Mouse (Mus musculus): ENCODE measurements around the gene Ropn1. TPM values are rescaled to one million over a fixed set of nuclear protein-coding genes. Genes with fewer than 3 reads are reported as not detected.
"Not testable (repeated sequence)": the region's sequence is repeated elsewhere in the genome, so short reads cannot be mapped to it uniquely, and the experiment has no call there.

Ropn1 gene
- polyA plus RNA-seq, 1 experiment from 2014 or later: not detected

- Histone ChIP-seq H3K9ac (replicated peaks) (peak within 1 kb of the TSS; percentile 65), H3K4me1 (peaks cover 8% of the 10 kb centered on the region), H3K27ac (replicated peaks) (peak within 1 kb of the TSS; percentile 87), H3K4me3 (replicated peaks) (peak within 1 kb of the TSS; percentile 74), H3K36me3 (no peaks in the 10 kb centered on the region), H3K4me2 (peak within 1 kb of the TSS; percentile 88), H3K9me3 (replicated peaks) (no peaks in the 10 kb centered on the region), H3K27me3 (replicated peaks) (no peaks in the 10 kb centered on the region)
- peak; percentile 91 for ATAC-seq (ENCODE audit: low FRiP score)
- WGBS: 1% methylated on average over 53 of the region's 53 CpGs
Observed at GRCm38 (mm10) chr16:34690334-34691144, 40.8 kb downstream of the Ropn1 start, which contains the start of gene Ccdc14. Gene Ccdc14 (plus strand): TSS chr16:34690616.

GRCm38 (mm10) chr16:34691156-34691555, 41.4 kb downstream of the Ropn1 start:
- Histone ChIP-seq H3K36me3 (no peaks in the 10 kb centered on the region), H3K4me1 (peaks cover 8% of the 10 kb centered on the region), H3K4me3 (replicated peaks) (peak overlapping the region; percentile 74), H3K9me3 (replicated peaks) (no peaks in the 10 kb centered on the region), H3K27ac (replicated peaks) (peak overlapping the region; percentile 87; the same call in 1 of the 2 replicates), H3K9ac (replicated peaks) (peak overlapping the region; percentile 65), H3K27me3 (replicated peaks) (no peaks in the 10 kb centered on the region), H3K4me2 (peak overlapping the region; percentile 88)
- ATAC-seq (ENCODE audit: low FRiP score): peak; percentile 33; the same call in 1 of the 2 replicates
- WGBS: 10% methylated on average over 11 of the region's 11 CpGs

GRCm38 (mm10) chr16:34694477-34694876, 44.8 kb downstream of the Ropn1 start:
- H3K9me3 ChIP-seq (replicated peaks): no peaks in the 10 kb centered on the region
- H3K27me3 ChIP-seq (replicated peaks): no peaks in the 10 kb centered on the region
- ATAC-seq (ENCODE audit: low FRiP score): no peak
- no peak overlapping the region for H3K9ac ChIP-seq (replicated peaks)
- WGBS: 97% methylated on average over 6 of the region's 7 CpGs
- H3K4me1 ChIP-seq: peaks cover 8% of the 10 kb centered on the region
- no peaks in the 10 kb centered on the region for H3K36me3 ChIP-seq
- H3K4me2 ChIP-seq: no peak overlapping the region
- H3K4me3 ChIP-seq (replicated peaks): no peak overlapping the region
- no peak overlapping the region for H3K27ac ChIP-seq (replicated peaks)

GRCm38 (mm10) chr16:34698721-34699120, 49.0 kb downstream of the Ropn1 start:
- H3K36me3 ChIP-seq; H3K27ac ChIP-seq (replicated peaks); H3K27me3 ChIP-seq (replicated peaks); H3K4me2 ChIP-seq; H3K9ac ChIP-seq (replicated peaks); ATAC-seq (ENCODE audit: low FRiP score); H3K4me3 ChIP-seq (replicated peaks); H3K9me3 ChIP-seq (replicated peaks); H3K4me1 ChIP-seq: not testable (repeated sequence)
- 69% methylated on average over 3 of the region's 3 CpGs for WGBS

GRCm38 (mm10) chr16:34700165-34700827, 50.6 kb downstream of the Ropn1 start:
- Histone ChIP-seq H3K4me2 (no peak overlapping the region), H3K9me3 (replicated peaks) (no peaks in the 10 kb centered on the region), H3K4me1 (no peaks in the 10 kb centered on the region), H3K9ac (replicated peaks) (no peak overlapping the region), H3K4me3 (replicated peaks) (no peak overlapping the region), H3K36me3 (no peaks in the 10 kb centered on the region; the same call in 1 of the 2 replicates), H3K27ac (replicated peaks) (no peak overlapping the region), H3K27me3 (replicated peaks) (no peaks in the 10 kb centered on the region)
- 29% methylated on average over 7 of the region's 7 CpGs for WGBS
- peak; percentile 74 for ATAC-seq (ENCODE audit: low FRiP score)

- WGBS: 84% methylated on average over 6 of the region's 6 CpGs
- H3K27ac ChIP-seq (replicated peaks): no peak overlapping the region
- no peak overlapping the region for H3K4me2 ChIP-seq
- H3K36me3 ChIP-seq: no peaks in the 10 kb centered on the region; the same call in 1 of the 2 replicates
- H3K27me3 ChIP-seq (replicated peaks): no peaks in the 10 kb centered on the region
- no peaks in the 10 kb centered on the region for H3K4me1 ChIP-seq
- no peak overlapping the region for H3K4me3 ChIP-seq (replicated peaks)
- no peak overlapping the region for H3K9ac ChIP-seq (replicated peaks)
- no peaks in the 10 kb centered on the region for H3K9me3 ChIP-seq (replicated peaks)
- ATAC-seq (ENCODE audit: low FRiP score): no peak
Observed at GRCm38 (mm10) chr16:34700828-34701216, 51.1 kb downstream of the Ropn1 start.

- ATAC-seq (ENCODE audit: low FRiP score): no peak
- 90% methylated on average over 2 of the region's 2 CpGs for WGBS
- peaks cover 5% of the 10 kb centered on the region; the same call in 1 of the 2 replicates for H3K36me3 ChIP-seq
- H3K4me3 ChIP-seq (replicated peaks): no peak overlapping the region
- H3K9ac ChIP-seq (replicated peaks): no peak overlapping the region
- no peaks in the 10 kb centered on the region for H3K9me3 ChIP-seq (replicated peaks)
- no peak overlapping the region for H3K27ac ChIP-seq (replicated peaks)
- H3K4me2 ChIP-seq: no peak overlapping the region
- no peaks in the 10 kb centered on the region for H3K4me1 ChIP-seq
- no peaks in the 10 kb centered on the region for H3K27me3 ChIP-seq (replicated peaks)
Observed at GRCm38 (mm10) chr16:34706019-34706418, 56.3 kb downstream of the Ropn1 start.

- H3K36me3 ChIP-seq: peaks cover 5% of the 10 kb centered on the region; the same call in 1 of the 2 replicates
- H3K27me3 ChIP-seq (replicated peaks): no peaks in the 10 kb centered on the region
- 89% methylated on average over 7 of the region's 7 CpGs for WGBS
- H3K4me3 ChIP-seq (replicated peaks): no peak overlapping the region
- no peak overlapping the region for H3K4me2 ChIP-seq
- H3K27ac ChIP-seq (replicated peaks): no peak overlapping the region
- ATAC-seq (ENCODE audit: low FRiP score): no peak
- no peaks in the 10 kb centered on the region for H3K4me1 ChIP-seq
- no peak overlapping the region for H3K9ac ChIP-seq (replicated peaks)
- no peaks in the 10 kb centered on the region for H3K9me3 ChIP-seq (replicated peaks)
Observed at GRCm38 (mm10) chr16:34706487-34706946, 56.8 kb downstream of the Ropn1 start.

GRCm38 (mm10) chr16:34711481-34711880, 61.8 kb downstream of the Ropn1 start:
- Histone ChIP-seq H3K9me3 (replicated peaks) (no peaks in the 10 kb centered on the region), H3K27me3 (replicated peaks) (no peaks in the 10 kb centered on the region), H3K9ac (replicated peaks) (no peak overlapping the region), H3K27ac (replicated peaks) (no peak overlapping the region), H3K4me1 (no peaks in the 10 kb centered on the region), H3K36me3 (peaks cover 5% of the 10 kb centered on the region; the same call in 1 of the 2 replicates), H3K4me2 (no peak overlapping the region), H3K4me3 (replicated peaks) (no peak overlapping the region)
- no peak for ATAC-seq (ENCODE audit: low FRiP score)
- WGBS: 80% methylated on average over 3 of the region's 3 CpGs

- Histone ChIP-seq H3K36me3 (peaks cover 8% of the 10 kb centered on the region; the same call in 1 of the 2 replicates), H3K4me2 (no peak overlapping the region), H3K4me3 (replicated peaks) (no peak overlapping the region), H3K27ac (replicated peaks) (no peak overlapping the region), H3K27me3 (replicated peaks) (no peaks in the 10 kb centered on the region), H3K4me1 (no peaks in the 10 kb centered on the region), H3K9ac (replicated peaks) (no peak overlapping the region), H3K9me3 (replicated peaks) (0 out of 2 replicates have a peak, but pooled peaks cover 4% of the 10 kb centered on the region)
- 94% methylated on average over 3 of the region's 3 CpGs for WGBS
- ATAC-seq (ENCODE audit: low FRiP score): no peak
Observed at GRCm38 (mm10) chr16:34725156-34725555, 75.4 kb downstream of the Ropn1 start.
